Mouse (Mus musculus) lung, postnatal 0 days (tissue): ENCODE measurements at regions not wholly inside any gene's neighbourhood (a gene's known extent, or its start where the extent isn't known, plus 50 kb on each side); places are given as distances from the start of the nearest gene placed in this dataset.
A peak's percentile ranks its signal among the peaks of the same experiment; 100 is the strongest.

Experiments
- CTCF ChIP-seq: IDR thresholded peaks from 2 replicates; pipeline ENCODE4 v1.5.1; 2016; ENCODE audit warnings: antibody characterized with exemption, mild to moderate bottlenecking
- EP300 ChIP-seq: IDR thresholded peaks from 2 replicates; pipeline ENCODE4 v1.6.1; 2016; ENCODE audit warnings: antibody characterized with exemption, mild to moderate bottlenecking, control low read depth

DNA sequence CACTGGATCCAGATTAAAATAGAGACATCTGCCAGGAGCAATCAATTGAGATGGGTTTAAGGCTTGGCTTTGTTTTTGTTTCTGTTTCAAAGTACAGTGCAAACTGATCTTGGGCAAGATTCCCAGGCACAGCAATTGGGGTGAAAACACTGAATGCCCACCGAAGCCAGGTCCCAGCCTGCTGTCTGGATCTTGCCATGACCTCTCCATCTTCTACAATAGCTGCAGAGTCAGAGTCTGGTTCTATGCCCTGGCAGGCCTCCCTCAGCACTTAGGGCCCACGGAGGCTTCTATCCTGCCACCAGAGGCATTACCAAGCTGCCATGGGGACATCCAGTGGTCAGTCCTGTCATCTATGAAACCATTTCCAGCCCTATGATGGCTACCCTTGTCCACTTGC, 498.6 kb upstream of the Mgmt start:
- 0 out of 2 replicates have a peak, but pooled peaks have one; percentile 5 for TF ChIP-seq CTCF
- TF ChIP-seq EP300: no peak
